Mouse (Mus musculus) limb, embryonic 14.5 days (tissue): ENCODE measurements around the gene Col1a1. TPM values are rescaled to one million over a fixed set of nuclear protein-coding genes. Genes with fewer than 3 reads are reported as not detected.

Source experiments
- ATAC-seq: fragments of 200-750 bp; cut with Nextera tagmentation; 2 replicates; pipeline ENCODE4 v1.8.0; 2017; ENCODE audit warnings: low read depth, moderate number of reproducible peaks, moderate TSS enrichment; ENCODE audit not compliant: low FRiP score
- DNase-seq: peaks from one replicate; pipeline ENCODE4 v3.0.0-alpha.2; 2015; ENCODE audit warnings: low spot score
- H3K27ac ChIP-seq: fragments of 300-500 bp; sonication (generic); replicated peaks from 2 replicates; pipeline ENCODE4 v1.5.1; 2014; ENCODE audit warnings: low read depth, mild to moderate bottlenecking, low read length, moderate library complexity, mixed read lengths
- H3K27me3 ChIP-seq: fragments of 300-500 bp; sonication (generic); 2 replicates; pipeline ENCODE4 v1.6.1; 2014; ENCODE audit warnings: low read length, mixed read lengths; ENCODE audit not compliant: control insufficient read depth, insufficient read depth
- H3K36me3 ChIP-seq: fragments of 300-500 bp; sonication (generic); 2 replicates; pipeline ENCODE4 v1.6.1; 2014; ENCODE audit warnings: mild to moderate bottlenecking, low read length, moderate library complexity, mixed read lengths; ENCODE audit not compliant: control insufficient read depth, insufficient read depth
- H3K4me1 ChIP-seq: fragments of 300-500 bp; sonication (generic); 2 replicates; pipeline ENCODE4 v1.6.1; 2014; ENCODE audit warnings: antibody characterized with exemption, low read length, mixed read lengths; ENCODE audit not compliant: control insufficient read depth, insufficient read depth
- H3K4me2 ChIP-seq: fragments of 300-500 bp; sonication (generic); replicated peaks from 2 replicates; pipeline ENCODE4 v1.6.1; 2014; ENCODE audit warnings: low read depth, mild to moderate bottlenecking, low read length, moderate library complexity; ENCODE audit not compliant: severe bottlenecking
- H3K4me3 ChIP-seq: fragments of 300-500 bp; sonication (generic); replicated peaks from 2 replicates; pipeline ENCODE4 v1.5.1; 2014; ENCODE audit warnings: low read length
- H3K9ac ChIP-seq: fragments of 300-500 bp; sonication (generic); 2 replicates; pipeline ENCODE4 v1.6.1; 2014; ENCODE audit warnings: mild to moderate bottlenecking, low read depth, low read length, moderate library complexity; ENCODE audit not compliant: severe bottlenecking
- H3K9me3 ChIP-seq: fragments of 300-500 bp; sonication (generic); 2 replicates; pipeline ENCODE4 v1.6.1; 2016; ENCODE audit warnings: low read length; ENCODE audit not compliant: control insufficient read depth
- POLR2A ChIP-seq: fragments of 200-500 bp; IDR thresholded peaks from 2 replicates; pipeline ENCODE4 v1.8.0; 2012; ENCODE audit warnings: inconsistent platforms, mild to moderate bottlenecking, moderate library complexity, borderline replicate concordance; ENCODE audit not compliant: insufficient read depth, insufficient read length; ENCODE audit errors: extremely low read depth
- WGBS: fragments of 180-500 bp; shearing (Covaris S2); extraction: QIAGEN DNeasy Blood & Tissue Kit; methylation state at CpG from one replicate; pipeline ENCODE4 v1.1.7; 2014; 5-methylcytosine and 5-hydroxymethylcytosine counted together
- polyA plus RNA-seq, 2 experiments: library from polyadenylated mRNA; depleted of rRNA in 1 of 2; stranded (reverse) in 1 of 2; unstranded in 1 of 2; fragments of >200 nt; fragmentation: Nextera tagmentation in 1 of 2; extraction: Ambion mirVana in 1 of 2; gene quantifications; 2 replicates each; pipeline versions ENCODE4 v1.2.1 to v1.2.3; 2012 to 2014

Col1a1 gene
- polyA plus RNA-seq, 2 experiments = 1,421 to 2,873 TPM

DNA sequence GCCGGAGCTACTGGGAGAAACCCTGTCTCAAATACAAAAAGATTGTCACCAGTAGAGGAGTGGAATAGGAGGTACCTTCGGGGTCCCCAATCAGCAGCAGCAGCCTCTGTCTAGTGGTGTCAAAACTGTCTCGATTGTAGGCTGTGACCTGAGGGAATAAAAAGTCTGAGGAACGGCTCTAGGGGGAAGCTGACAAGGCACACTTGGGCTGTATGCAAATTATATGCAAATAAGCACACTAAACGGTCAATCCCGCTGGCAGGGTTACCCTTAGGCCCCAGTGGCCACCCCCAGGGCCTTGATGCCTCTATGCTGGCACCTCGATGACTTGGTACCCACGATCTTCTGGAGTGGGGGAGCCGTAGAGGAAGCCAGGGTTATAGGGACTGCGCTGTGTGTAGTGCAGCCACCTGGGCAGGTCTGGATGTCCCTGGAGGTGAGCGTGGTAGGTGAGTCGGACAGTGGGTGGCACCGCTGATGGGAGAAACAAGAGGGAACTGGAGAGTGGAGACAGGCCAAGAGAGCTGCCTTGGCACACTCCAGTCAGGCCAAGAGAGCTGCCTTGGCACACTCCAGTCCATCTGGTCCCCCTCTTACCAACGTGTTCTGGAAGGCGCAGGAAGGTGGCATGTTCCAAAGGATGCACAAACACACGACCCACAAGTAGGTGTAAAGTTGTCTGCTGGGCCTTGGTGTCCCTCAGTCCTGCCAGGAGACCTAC lies 36.0 kb downstream of the Col1a1 start:
- Histone ChIP-seq H3K36me3 (no peaks in the 10 kb centered on the region), H3K4me3 (no peak overlapping the region), H3K4me2 (no peak overlapping the region), H3K27ac (no peak overlapping the region), H3K9ac (peak overlapping the region; percentile 21; the same call in 1 of the 2 replicates), H3K27me3 (no peaks in the 10 kb centered on the region), H3K9me3 (no peaks in the 10 kb centered on the region), H3K4me1 (no peaks in the 10 kb centered on the region)
- DNase-seq = no peak
- TF ChIP-seq POLR2A = no peak
- no peak for ATAC-seq
- WGBS = 66% methylated on average over 16 of the region's 16 CpGs

GRCm38 (mm10) chr11:94972887-94973286 lies 36.9 kb downstream of the Col1a1 start:
- Histone ChIP-seq H3K4me2 (no peak overlapping the region), H3K9ac (no peak overlapping the region), H3K27me3 (no peaks in the 10 kb centered on the region), H3K27ac (no peak overlapping the region), H3K36me3 (no peaks in the 10 kb centered on the region), H3K4me1 (no peaks in the 10 kb centered on the region), H3K9me3 (no peaks in the 10 kb centered on the region), H3K4me3 (no peak overlapping the region)
- WGBS = 58% methylated on average over 5 of the region's 5 CpGs
- no peak for DNase-seq
- no peak for TF ChIP-seq POLR2A
- no peak for ATAC-seq

- 56% methylated on average over 4 of the region's 4 CpGs for WGBS
- no peak overlapping the region for H3K9ac ChIP-seq
- peaks cover 2% of the 10 kb centered on the region; the same call in 1 of the 2 replicates for H3K4me1 ChIP-seq
- H3K4me2 ChIP-seq = no peak overlapping the region
- no peak overlapping the region for H3K4me3 ChIP-seq
- H3K9me3 ChIP-seq = no peaks in the 10 kb centered on the region
- no peaks in the 10 kb centered on the region for H3K36me3 ChIP-seq
- ATAC-seq = peak; percentile 56
- no peaks in the 10 kb centered on the region for H3K27me3 ChIP-seq
- DNase-seq = no peak
- H3K27ac ChIP-seq = no peak overlapping the region
- no peak for TF ChIP-seq POLR2A
These were observed 37.3 kb downstream of the Col1a1 start for GRCm38 (mm10) chr11:94973313-94973712.

DNA sequence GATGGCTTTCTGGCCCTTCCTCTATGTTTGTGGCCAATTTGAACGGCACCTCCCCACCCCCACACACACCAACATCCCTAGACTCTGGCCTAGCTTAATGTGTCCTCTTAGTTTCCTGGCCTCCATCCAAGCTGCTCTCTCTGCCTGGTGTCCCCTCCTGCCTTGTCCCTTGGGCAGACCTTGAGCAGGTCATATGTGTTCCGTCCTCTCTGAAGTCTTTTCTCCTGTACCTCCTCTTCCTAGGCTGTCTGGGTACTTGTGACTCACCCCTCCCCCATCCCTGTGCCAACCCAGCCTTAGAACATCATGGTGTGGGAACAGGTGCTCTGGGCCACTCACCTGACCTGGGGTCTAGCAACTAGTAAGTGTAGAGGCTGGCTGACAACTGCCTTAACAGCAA lies 38.9 kb downstream of the Col1a1 start:
- no peak for DNase-seq
- ATAC-seq = no peak
- H3K27me3 ChIP-seq = no peaks in the 10 kb centered on the region
- H3K9ac ChIP-seq = no peak overlapping the region
- H3K4me3 ChIP-seq = no peak overlapping the region
- no peak for TF ChIP-seq POLR2A
- H3K9me3 ChIP-seq = no peaks in the 10 kb centered on the region
- 83% methylated on average over 2 of the region's 2 CpGs for WGBS
- no peak overlapping the region for H3K4me2 ChIP-seq
- H3K27ac ChIP-seq = no peak overlapping the region
- peaks cover 7% of the 10 kb centered on the region for H3K4me1 ChIP-seq
- H3K36me3 ChIP-seq = no peaks in the 10 kb centered on the region

- WGBS = 65% methylated on average over 5 of the region's 5 CpGs
- H3K9ac ChIP-seq = no peak within 1 kb of the TSS
- no peak within 1 kb of the TSS for H3K4me2 ChIP-seq
- no peaks in the 10 kb centered on the region for H3K36me3 ChIP-seq
- peaks cover 7% of the 10 kb centered on the region for H3K4me1 ChIP-seq
- H3K27ac ChIP-seq = no peak within 1 kb of the TSS
- no peak for ATAC-seq
- no peaks in the 10 kb centered on the region for H3K27me3 ChIP-seq
- H3K9me3 ChIP-seq = no peaks in the 10 kb centered on the region
- no peak within 1 kb of the TSS for H3K4me3 ChIP-seq
- no peak for TF ChIP-seq POLR2A
- DNase-seq = no peak
These were observed 40.2 kb downstream of the Col1a1 start, which contains the start of gene Sgca for GRCm38 (mm10) chr11:94976199-94976598. Sgca (minus strand) TSS chr11:94976327.
